Mouse (Mus musculus) urinary bladder, postnatal 25 days (tissue): ENCODE measurements around the gene Wbp1l.

Experiments used
- DNase-seq: peaks from one replicate; pipeline ENCODE4 v3.0.0; 2022; ENCODE audit warnings: low spot score

Gene Wbp1l

GRCm38 (mm10) chr19:46705779-46706495 lies 107.1 kb downstream of the Wbp1l start:
- no peak for DNase-seq

- no peak for DNase-seq
Measured at GRCm38 (mm10) chr19:46706540-46707295, 107.8 kb downstream of the Wbp1l start.
